Mouse (Mus musculus): ENCODE results near the gene Ndufs5.

The Ndufs5 gene

DNA sequence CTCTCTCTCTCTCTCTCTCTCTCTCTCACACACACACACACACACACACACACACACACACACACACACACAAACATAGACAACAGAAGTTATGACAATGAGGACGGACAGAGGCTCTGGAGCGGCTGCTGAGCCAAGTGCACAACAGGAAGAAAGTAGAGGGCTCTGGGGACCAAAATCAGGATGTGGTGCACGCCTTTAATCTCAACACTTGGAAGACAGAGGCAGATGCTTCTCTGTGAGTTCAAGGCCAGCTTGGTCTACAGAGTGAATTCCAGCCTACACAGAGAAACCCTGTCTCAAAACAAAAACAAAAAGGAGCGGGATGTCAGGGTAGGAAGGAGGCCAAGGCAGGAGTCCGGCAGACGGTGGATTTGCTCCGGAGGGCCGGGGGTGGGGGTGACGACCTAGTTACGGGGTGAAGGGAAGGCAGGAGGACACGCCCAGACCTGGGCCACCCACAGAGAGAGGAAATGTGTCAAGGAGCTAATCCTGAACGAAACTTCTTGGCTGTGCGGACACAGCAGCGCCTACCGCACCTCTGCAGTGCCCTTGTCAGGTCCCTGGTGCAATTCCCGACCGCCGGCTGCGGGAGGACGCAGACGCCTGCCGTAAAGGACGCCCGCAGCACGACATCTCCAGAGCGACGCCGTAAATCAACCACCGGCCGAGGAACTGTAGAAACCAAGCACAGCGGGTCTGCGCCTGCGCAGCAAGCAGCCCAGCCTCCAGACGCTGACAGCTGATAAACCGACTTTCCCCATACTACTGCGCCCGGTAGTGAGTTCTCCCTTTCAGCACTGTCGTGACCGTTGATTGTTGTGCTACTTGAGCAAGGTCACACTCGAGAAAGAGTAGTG lies at the start of gene Ndufs5:
Gene Ndufs5 (minus strand): TSS at position 629 of the 860 bp plus-strand sequence.
- peak; percentile 92 to 96 for DNase-seq (ENCODE audit: low spot score in 2 of 2)

DNA sequence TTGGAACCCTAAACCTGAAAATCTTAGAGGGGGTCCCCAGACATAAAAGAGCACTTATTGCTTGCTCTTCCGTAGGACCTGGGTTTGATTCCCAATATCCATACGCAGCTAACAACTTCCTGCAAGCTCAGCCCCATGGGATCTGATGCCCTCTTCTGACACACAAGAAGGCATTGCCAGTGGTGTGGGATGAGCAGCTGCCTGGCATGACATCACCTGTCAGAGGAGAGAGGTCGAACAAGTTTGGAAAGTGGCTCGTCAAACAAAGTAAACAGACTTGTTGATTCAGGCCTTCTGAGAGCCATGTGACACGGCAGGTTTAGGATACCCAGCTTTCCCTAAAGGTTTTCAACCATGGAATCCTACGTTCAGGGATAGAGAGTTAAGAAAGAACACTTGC lies 47.1 kb upstream of the Ndufs5 start:
- DNase-seq (ENCODE audit: low spot score in 2 of 2): no peak

DNA sequence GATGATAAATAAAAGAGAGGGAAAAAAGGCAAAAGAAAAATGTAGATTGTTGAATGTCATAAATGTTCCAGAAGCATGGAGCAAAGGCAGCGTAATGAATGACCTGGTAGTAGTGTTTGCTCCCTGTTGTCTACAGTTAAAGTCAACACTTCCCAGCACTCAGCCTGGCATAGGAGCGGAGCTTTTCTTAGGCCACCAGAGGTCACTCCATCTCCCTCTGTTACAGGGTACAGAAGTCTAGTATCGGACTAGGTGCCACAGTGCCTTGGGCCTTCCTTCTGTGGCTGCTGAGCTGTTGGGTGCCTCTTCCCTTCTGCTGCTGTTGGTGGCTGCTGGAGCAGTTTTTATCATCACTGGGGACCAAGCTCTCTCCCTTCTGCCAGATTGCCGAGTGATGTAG lies 40.3 kb upstream of the Ndufs5 start:
- no peak for DNase-seq (ENCODE audit: low spot score in 2 of 2)

GRCm38 (mm10) chr4:123750707-123751312 lies 32.8 kb upstream of the Ndufs5 start:
- DNase-seq (ENCODE audit: low spot score in 2 of 2): no peak

DNA sequence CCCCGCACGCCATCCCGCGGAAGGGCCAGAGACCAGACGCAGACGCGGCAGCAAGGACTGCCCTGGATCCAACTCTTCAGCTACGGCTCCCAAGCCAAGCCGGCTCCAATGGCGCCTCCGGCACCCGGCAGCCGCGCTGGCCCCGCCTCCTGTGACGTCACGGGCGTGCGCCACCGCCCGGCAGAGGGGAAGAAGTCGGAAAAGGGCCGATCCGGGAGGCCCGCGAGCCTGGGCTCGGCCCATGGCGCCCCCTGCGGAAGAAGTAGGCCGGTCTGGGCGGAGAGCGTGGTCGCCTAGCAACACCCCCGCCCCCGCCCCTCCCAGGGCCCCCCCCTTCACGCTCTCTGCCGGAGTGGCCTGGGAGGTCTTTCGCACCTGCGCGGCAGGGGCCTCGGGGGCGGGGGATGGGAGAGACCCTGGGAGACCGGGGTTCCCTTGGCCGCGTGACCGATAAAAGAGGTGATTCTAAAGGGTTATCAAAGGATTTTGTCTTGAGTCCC lies 32.2 kb upstream of the Ndufs5 start, which contains the start of gene Akirin1:
Gene Akirin1 (minus strand): TSS at position 194 of the 500 bp plus-strand sequence.
- DNase-seq (ENCODE audit: low spot score in 2 of 2): peak; percentile 98 to 99

- DNase-seq (ENCODE audit: low spot score in 2 of 2): no peak
Observed at GRCm38 (mm10) chr4:123749484-123750130, 31.6 kb upstream of the Ndufs5 start.

- DNase-seq (ENCODE audit: low spot score in 2 of 2): no peak
Observed at GRCm38 (mm10) chr4:123748726-123749415, 30.9 kb upstream of the Ndufs5 start.

- DNase-seq (ENCODE audit: low spot score in 2 of 2): no peak
Observed at GRCm38 (mm10) chr4:123745221-123745775, 27.3 kb upstream of the Ndufs5 start.

DNA sequence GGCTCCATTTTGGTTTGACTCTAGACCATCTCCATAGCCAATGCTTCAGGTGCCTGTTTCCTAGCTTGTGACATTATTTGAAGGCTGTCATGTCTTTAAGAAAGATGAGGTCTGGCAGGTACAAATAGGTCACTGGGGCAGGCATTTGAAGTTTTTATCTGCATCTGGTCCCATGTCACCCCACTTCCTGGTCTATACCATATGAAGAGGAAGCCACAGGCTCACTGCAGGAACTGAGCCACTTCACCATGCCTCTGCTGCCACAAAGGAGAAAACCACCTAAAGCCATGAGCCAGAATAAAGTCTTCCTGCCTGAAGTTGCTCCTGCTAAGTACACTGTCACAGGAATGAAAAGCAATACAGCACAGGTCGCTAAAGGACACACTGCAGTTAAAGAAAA lies 24.9 kb upstream of the Ndufs5 start:
- no peak for DNase-seq (ENCODE audit: low spot score in 2 of 2)

GRCm38 (mm10) chr4:123738708-123739107 lies 20.7 kb upstream of the Ndufs5 start:
- DNase-seq (ENCODE audit: low spot score in 2 of 2): no peak

- no peak for DNase-seq (ENCODE audit: low spot score in 2 of 2)
Observed at GRCm38 (mm10) chr4:123733532-123733931, 15.5 kb upstream of the Ndufs5 start.

- DNase-seq (ENCODE audit: low spot score in 2 of 2): no peak
Observed at GRCm38 (mm10) chr4:123732921-123733320, 14.9 kb upstream of the Ndufs5 start.

DNA sequence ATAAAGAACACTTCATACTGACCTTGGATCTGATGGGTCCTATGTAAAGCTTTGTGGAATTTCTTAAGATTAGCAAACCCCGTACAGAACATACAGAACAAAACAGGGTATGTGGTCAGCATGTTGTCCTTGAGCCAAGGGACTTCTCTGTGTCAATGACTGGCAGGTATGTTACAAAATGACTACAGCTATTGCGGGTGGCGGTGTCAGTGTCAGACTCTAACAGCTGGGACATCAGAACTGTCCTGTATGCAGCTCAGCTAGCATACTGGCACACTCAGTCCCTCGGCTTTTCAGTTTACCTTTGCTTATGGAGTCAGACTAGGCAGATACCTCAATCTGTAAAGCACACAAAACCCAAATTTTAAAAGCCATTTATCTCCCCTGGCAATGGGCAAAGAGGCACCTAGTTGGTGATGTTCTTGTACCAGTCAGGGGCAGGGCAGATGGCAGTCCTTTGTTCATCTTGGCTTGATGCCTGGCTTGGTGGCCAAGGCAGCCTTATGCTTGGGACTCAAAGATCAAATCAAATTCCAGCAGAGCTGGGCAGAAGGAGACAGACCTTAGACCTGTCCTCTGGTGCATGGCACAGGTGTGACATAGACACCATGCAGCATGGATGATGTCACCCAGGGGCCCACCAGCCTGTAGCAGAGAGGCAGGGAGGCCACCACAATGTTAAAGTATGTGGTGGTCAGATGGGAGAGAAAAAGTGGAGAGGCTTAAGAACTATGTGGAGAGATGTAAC lies 14.3 kb upstream of the Ndufs5 start:
- no peak for DNase-seq (ENCODE audit: low spot score in 2 of 2)

GRCm38 (mm10) chr4:123721761-123722160 lies 3.8 kb upstream of the Ndufs5 start:
- DNase-seq (ENCODE audit: low spot score in 2 of 2): no peak

- DNase-seq (ENCODE audit: low spot score in 2 of 2): no peak
Observed at GRCm38 (mm10) chr4:123718434-123718780, 405 bp upstream of the Ndufs5 start.

DNA sequence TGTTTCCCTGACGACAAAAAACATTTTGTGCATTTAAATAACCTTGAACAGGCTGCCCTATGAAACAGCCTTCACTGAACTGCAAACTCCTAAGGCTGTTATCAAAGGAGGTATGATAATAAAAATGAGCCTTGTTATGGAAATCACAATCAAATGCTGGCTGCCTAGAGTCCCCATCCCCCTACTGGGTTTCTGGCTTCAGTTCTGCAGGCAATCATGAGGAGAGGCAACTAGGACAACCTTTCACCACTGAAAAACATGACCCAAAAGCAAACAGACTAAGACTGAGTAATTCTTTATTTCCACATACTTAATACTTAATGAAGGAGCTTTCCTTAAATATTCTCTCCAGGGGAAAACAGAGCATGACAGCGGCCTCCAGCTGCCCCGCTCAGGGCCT lies 5.6 kb downstream of the Ndufs5 start:
- DNase-seq (ENCODE audit: low spot score in 2 of 2): no peak

DNA sequence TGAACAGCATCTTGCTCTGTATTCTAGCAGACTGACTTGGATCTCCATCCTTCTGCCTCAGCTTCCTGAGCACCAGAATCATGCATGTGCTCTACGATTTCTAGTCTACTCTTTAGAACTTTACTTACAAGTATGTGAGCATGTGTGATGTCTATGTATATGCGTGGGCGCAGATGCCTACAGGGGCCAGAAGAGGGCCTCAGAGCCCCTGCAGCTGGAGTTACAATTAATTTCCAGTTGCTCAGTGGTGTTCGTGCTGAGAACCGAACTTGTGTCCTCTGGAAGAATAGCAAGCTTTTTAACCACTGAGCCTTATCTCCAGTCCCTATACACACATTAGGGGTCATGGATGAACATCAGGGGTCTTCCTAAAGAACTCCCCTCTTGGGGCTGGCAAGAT lies 10.7 kb downstream of the Ndufs5 start:
- no peak for DNase-seq (ENCODE audit: low spot score in 2 of 2)

- DNase-seq (ENCODE audit: low spot score in 2 of 2): no peak
Observed at GRCm38 (mm10) chr4:123705340-123705739, 12.7 kb downstream of the Ndufs5 start.

DNA sequence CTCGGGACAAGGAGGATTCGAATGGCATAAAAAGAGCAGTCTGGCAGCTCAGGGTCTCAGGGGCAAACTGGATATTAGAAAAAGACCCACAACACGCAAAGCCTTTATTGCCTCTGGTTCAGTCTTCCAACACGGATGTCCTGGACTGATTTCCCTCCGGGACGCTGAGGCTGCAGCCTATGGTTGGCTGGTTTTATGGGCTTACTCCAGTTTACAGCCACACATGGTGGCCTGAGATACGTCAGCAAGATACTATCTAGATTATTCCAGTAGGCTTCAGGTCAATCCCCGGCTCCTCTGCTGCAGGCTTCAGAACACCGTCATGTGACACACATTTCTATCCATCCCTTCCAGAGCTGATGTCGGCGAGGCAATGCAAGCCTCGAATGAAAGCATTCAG lies 24.6 kb downstream of the Ndufs5 start:
- no peak for DNase-seq (ENCODE audit: low spot score in 2 of 2)

DNA sequence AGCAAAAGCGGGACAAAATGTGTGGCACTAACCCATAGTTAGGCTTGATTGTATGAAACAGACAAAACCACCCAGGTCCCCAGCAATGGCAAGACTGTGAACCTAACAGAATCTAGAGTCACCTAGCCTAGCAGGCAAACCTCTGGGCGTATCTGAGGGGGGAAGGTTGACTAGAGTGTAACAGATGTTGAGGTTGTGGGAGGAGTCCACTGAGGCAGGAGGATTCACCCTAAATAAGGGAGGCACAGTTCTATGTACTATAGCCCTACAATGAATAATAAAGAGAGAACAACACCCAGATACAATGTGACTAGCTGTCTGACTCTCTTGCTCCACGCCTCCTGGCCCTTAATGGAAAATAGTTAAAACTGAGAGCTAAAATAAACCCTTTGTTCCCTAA lies 25.9 kb downstream of the Ndufs5 start:
- no peak for DNase-seq (ENCODE audit: low spot score in 2 of 2)

DNA sequence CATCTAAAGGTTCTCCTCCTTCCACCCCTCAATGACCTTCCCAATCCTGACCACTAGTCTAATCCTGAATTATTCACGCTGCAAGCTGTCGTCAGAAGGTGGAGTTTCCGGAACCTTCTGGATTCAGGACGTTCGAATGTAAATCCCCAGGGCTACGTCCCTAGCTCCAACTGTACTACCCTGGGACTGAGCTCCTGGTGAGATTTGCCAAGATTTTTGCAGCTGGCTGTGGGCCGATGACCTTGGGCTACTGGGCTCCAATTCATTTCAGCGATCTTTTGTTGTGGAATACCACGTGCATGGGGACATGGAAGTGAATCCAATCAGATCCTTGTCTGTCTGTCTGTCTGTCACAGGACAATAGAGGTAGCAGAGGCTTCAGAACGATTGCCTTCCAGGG lies 27.7 kb downstream of the Ndufs5 start:
- no peak for DNase-seq (ENCODE audit: low spot score in 2 of 2)

All from urinary bladder, postnatal 4 days (tissue).